Mouse (Mus musculus): ENCODE results near the gene Fbxl15.

Fbxl15 gene

GRCm38 (mm10) chr19:46322996-46323572, 4.9 kb upstream of the Fbxl15 start:
- DNase-seq (ENCODE audit: low spot score in 2 of 2), result no peak

DNA sequence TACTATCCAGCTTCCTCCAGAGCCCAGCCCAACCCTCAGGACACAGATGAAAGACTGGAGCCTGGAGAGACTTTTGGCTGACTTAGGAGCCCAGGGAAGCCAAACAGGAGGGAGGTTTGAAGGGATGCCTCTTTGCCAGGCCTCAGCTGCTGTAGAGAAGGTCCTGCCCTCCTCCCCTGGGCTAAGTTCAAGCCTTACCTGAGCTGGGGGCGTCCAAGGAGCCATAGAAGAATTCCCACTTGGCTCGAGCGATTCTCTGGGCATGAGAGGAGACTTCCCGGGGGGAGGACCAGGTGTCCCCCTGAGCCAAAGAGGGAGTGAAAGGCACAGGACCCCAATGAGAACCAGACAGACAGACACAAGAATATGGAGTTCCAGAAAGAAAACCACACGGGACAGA, 4.3 kb upstream of the Fbxl15 start:
- DNase-seq (ENCODE audit: low spot score in 2 of 2), result no peak

DNA sequence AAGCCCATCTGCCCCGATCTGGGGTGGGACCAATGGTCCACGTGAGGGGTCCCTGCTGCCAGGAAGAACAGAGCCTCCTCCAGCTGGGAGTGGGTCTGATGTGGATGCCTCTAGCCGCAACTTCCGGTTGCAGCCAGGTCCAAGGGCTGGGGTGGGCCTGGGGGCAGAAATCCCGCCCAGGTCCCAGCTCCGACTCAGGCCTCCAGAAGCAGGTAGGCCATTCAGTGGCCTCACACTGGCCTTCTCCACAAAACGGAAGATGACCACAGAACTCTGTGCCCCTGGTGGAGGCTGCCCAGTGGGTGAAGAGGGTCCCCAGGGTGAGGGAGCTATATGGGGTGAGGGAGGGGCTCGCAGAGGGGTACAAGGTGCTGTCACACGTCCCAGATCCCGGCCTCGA, 3.6 kb upstream of the Fbxl15 start:
- DNase-seq (ENCODE audit: low spot score in 2 of 2), result no peak

GRCm38 (mm10) chr19:46324918-46325317, 3.1 kb upstream of the Fbxl15 start:
- no peak for DNase-seq (ENCODE audit: low spot score in 2 of 2)

DNA sequence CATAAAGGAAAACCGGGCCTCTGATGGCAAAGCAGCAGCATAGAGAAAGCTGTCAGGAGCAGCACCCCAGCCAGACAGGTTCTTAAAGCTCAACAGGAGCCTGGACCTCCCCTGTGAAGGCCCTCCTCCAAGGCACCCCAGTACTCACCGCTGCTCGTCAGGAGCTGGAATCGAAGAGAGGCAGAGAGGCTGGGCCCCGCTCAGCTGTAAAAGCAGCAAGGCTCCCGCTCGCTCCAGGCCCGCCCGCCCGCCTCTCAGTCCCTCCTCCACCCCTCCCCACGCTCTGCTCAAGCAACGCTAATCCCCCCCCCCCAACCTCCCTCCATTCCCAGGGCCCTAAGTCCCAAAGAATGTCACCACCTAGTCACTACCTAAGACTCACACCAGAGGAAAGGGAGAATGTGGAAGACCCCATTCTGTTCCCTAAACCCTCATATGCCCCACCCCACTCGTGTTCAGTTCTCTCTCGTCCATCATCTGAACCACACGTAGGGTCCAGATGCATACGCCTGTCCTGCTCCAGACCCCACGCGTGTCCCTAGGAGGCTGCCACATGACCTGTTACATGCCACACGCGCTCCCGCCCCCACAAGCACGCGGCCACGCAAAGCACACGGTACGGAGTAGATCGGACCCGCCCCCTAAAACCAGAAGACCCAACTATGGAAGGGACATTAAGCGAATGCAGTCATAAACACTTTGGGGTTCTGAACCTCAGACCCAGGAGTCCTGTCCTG, 1.8 kb upstream of the Fbxl15 start:
- no peak for DNase-seq (ENCODE audit: low spot score in 2 of 2)

DNA sequence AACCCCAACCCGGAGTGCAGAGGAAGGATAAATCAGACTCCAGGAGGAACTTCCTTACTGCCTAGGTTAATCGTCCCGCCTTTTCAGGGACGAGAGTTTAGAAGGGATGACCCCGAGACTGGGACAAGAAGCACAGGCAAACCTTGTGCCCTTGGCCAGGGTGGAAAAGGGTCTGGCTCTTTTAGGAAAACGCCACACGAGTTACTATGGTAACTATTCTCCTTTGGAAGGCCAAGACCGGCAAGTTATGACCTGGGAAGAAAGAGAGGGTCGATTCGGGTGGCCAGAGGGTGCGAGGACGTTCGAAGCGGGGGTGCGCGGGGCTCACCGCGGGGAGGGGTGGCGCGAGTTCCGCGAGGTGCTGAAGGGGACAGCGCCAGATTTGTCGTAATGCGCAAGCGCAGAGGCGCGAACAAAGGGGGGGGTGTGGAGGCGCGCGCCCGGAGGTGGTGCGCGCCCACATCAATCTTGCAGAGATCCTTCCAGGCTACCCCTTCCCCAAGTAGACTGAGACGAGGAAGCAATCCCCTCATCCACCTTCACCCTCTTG, 1.2 kb upstream of the Fbxl15 start, which contains the start of gene Psd:
Gene Psd, minus strand, starts transcription at position 401 of the 550 bp plus-strand sequence.
- no peak for DNase-seq (ENCODE audit: low spot score in 2 of 2)

GRCm38 (mm10) chr19:46327531-46328064, 386 bp upstream of the Fbxl15 start:
- DNase-seq (ENCODE audit: low spot score in 2 of 2), result no peak

DNA sequence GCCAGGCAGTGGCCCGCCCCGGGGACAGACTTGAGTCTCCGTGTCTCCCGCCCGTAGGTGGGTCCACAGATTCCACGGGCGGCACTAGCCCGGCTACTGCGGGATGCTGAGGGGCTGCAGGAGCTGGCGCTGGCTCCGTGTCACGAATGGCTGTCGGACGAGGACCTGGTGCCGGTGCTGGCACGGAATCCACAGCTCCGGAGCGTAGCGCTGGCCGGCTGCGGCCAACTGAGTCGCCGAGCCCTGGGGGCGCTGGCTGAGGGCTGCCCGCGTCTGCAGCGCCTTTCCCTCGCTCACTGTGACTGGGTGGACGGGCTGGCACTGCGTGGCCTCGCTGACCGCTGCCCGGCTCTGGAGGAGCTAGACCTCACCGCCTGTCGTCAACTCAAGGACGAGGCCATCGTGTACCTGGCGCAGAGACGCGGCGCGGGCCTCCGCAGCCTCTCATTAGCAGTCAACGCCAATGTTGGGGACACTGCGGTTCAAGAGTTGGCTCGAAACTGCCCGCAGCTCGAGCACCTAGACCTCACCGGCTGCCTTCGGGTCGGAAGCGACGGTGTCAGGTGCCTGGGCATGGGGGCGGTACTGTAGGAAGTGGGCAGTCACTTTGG, 1.2 kb downstream of the Fbxl15 start:
- no peak for DNase-seq (ENCODE audit: low spot score in 2 of 2)

DNA sequence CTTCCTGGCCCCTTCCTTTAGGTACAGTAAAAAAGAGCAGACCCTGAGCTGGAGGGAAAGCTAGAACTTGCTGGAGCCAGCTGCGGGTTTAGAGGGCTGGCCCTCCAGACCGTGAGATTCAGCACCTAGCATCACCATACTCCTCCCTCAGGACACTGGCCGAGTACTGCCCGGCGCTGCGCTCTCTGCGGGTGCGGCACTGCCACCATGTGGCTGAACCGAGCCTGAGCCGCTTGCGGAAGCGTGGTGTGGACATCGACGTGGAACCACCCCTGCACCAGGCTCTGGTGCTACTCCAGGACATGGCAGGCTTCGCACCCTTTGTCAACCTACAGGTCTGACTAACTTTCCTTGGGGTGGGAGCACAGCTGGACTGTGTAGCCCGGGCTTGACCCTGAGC, 2.0 kb downstream of the Fbxl15 start:
- peak; percentile 73 to 77 for DNase-seq (ENCODE audit: low spot score in 2 of 2)

GRCm38 (mm10) chr19:46330696-46331095, 2.7 kb downstream of the Fbxl15 start:
- DNase-seq (ENCODE audit: low spot score in 2 of 2), result no peak

GRCm38 (mm10) chr19:46331326-46331725, 3.3 kb downstream of the Fbxl15 start:
- DNase-seq (ENCODE audit: low spot score in 2 of 2), result no peak

DNA sequence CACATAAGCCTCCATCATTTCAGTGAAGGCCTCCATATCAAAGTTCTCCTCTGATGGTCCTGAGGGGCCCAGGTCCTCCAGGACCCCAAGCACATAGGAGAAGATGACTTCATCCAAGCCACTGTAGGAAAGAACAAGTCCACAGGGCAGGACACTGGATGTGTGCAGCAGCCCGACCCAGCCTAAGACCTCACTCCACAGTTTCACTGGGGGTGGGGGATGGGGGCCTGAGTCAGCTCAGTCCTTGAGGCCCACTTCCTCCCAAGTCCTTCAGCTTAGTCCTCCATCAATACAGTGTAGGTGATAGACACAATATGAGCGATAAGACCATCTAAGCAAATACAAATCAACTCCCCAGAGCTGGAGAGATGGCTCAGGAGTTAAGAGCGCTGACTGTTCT, 4.0 kb downstream of the Fbxl15 start:
- DNase-seq (ENCODE audit: low spot score in 2 of 2), result no peak

- DNase-seq (ENCODE audit: low spot score in 2 of 2), result no peak
These were observed 4.8 kb downstream of the Fbxl15 start for GRCm38 (mm10) chr19:46332721-46333339.

GRCm38 (mm10) chr19:46333906-46334305, 5.9 kb downstream of the Fbxl15 start:
- no peak for DNase-seq (ENCODE audit: low spot score in 2 of 2)

DNA sequence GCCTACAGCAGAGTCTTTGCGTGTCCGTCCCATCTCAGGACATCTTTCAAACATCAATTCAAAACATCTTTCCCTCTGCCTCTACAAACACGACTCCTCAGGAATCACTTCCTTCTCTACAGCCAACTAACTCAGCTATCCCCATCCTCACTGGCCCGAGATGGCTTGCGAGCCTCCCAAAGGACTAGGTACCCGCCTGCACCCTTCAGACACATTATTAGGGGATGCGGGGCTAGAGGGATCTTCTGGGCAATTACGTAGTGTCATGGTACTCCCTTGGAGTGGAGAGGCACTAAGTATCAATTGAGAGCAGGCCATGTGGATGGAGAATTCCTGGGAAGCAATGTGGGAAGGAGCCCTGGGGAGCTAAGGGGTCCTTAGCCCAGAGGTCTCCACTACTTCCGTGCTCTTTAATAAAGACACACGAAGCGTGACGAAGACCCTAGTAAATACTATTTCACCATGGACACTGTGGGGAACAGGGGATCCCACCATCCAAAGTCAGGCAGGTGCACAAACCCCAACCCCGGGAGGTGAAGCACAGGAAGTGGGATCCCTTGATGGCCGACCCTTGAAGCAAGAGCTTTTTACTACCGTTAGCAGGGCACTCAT, 9.8 kb downstream of the Fbxl15 start:
- DNase-seq (ENCODE audit: low spot score in 2 of 2), result no peak

DNA sequence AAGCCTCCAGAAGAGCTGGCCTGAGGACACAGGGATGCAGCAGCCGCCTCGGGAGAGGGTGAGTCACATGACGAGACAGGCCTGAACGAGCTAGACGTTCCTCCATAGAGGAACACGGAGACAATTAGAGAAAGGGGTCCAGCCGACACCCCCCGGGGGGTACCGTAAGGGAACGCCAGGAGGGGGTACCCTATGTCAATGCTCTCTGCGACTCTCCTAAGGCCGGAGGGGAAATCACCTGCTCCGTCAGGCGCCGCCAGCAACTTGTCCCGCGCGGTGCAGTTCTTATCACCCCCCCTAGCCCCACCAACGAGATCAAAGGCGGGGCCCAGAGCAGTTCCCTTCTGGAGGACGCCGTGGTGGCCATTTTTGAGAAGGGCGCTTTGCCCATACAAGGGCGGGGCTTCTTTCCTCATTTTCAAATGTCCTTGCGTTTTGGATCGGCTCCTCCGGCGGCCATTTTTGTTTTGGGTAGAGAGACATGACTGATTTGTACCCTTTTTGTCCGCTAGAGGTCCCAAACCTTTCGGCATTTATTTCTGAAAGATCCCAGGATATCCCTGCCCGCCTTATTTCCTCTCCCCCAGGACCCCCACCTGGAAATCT, 10.4 kb downstream of the Fbxl15 start, which contains the start of gene Cuedc2:
Gene Cuedc2, minus strand, starts transcription at position 372 of the 606 bp plus-strand sequence.
- DNase-seq (ENCODE audit: low spot score in 2 of 2), result peak; percentile 95 to 99

- DNase-seq (ENCODE audit: low spot score in 2 of 2), result no peak
These were observed 10.9 kb downstream of the Fbxl15 start for GRCm38 (mm10) chr19:46338942-46339286.

- DNase-seq (ENCODE audit: low spot score in 2 of 2), result peak; percentile 62 to 63
These were observed 11.4 kb downstream of the Fbxl15 start for GRCm38 (mm10) chr19:46339287-46339971.

DNA sequence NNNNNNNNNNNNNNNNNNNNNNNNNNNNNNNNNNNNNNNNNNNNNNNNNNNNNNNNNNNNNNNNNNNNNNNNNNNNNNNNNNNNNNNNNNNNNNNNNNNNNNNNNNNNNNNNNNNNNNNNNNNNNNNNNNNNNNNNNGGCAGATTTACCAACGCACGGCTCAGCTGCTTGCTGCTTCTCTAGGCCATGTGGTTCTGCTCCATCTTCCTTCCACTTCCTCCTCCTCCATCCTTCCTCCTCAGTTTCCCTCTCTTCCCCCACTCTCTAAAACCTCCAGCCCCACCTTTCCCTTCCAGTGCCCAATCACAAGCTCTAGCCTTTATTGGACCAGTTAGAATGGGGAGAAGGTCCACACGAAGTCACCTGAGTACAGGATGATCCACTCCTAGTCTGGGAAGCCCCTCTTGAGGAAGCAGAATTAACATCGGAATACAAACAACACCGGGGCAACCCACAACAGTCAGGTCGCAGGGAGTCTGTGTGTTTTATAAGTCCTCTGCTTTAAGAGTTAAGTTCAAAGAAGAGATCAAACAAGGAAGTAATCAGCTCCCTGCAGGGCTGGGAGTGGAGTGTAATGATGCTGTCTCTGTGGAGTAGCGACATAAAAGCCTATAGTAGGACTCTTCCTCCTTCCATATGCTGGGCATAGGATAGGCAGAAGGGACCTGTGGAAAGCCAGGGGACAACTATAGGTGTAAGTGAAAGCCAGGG, 16.9 kb downstream of the Fbxl15 start:
- no peak for DNase-seq (ENCODE audit: low spot score in 2 of 2)

GRCm38 (mm10) chr19:46347146-46347545, 19.2 kb downstream of the Fbxl15 start:
- no peak for DNase-seq (ENCODE audit: low spot score in 2 of 2)

Measured in heart, adult 9 months (tissue).